Mouse (Mus musculus) left cerebral cortex, postnatal 25 days (tissue): ENCODE results near the gene Als2. TPM values are rescaled to one million over a fixed set of nuclear protein-coding genes. Genes with fewer than 3 reads are reported as not detected.

ENCODE experiments used
- DNase-seq, 2 experiments: peaks; one replicate each; pipeline ENCODE4 v3.0.0; 2022; ENCODE audit warnings: low spot score in 2 of 2, mixed read lengths in 1 of 2
- intact Hi-C: fragments of 180-260 bp; cut with DNase I; formaldehyde crosslinking; loops from one replicate; pipeline ENCODE4 v1.15.1; 2025
- total RNA-seq, 2 experiments: library from RNA; stranded (reverse); gene quantifications; 2 replicates each; pipeline ENCODE4 v1.2.3; 2021

Gene Als2
- total RNA-seq, 2 experiments from 2014 or later = 37.7 to 38.4 TPM

DNA sequence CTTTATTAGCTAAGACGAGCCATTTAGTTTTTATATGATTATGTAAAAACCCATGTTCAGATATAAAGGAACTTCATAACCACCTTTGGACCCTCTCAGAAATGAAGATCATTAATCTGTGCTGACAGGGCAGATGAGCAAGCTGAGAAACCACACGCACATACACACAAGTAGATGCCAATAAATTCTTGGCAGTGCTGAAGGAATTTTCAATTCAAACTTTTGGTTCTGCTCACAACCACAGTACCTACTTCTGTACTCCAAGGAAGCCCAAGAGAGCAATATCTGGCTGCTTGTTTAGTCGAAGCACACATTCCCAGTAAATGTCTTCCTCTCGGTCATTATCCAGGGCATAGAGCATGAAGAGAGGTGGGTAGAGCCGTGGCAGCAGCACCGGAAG, 67.4 kb downstream of the Als2 start:
- intact Hi-C loops = no loop called here
- no peak for DNase-seq

DNA sequence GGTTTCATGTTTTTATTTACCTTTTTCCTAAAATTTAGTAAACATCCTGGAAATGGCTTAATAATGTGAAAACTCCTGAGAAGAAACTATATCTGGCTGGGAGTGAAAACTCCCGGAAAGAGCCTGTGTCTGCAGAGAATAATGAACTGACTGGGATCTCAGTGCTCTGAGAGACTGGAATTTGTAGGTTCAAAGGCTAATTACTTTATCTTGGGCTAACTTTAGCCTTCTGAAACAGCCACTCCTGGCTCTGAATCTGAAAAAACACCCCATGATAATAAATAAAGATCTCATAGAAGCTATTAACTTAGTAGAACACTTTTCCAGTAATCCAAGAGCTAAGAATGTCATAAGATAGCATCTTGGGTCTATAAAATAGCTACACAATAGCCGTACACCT, 68.5 kb downstream of the Als2 start:
- intact Hi-C loops = no loop called here
- DNase-seq = no peak

DNA sequence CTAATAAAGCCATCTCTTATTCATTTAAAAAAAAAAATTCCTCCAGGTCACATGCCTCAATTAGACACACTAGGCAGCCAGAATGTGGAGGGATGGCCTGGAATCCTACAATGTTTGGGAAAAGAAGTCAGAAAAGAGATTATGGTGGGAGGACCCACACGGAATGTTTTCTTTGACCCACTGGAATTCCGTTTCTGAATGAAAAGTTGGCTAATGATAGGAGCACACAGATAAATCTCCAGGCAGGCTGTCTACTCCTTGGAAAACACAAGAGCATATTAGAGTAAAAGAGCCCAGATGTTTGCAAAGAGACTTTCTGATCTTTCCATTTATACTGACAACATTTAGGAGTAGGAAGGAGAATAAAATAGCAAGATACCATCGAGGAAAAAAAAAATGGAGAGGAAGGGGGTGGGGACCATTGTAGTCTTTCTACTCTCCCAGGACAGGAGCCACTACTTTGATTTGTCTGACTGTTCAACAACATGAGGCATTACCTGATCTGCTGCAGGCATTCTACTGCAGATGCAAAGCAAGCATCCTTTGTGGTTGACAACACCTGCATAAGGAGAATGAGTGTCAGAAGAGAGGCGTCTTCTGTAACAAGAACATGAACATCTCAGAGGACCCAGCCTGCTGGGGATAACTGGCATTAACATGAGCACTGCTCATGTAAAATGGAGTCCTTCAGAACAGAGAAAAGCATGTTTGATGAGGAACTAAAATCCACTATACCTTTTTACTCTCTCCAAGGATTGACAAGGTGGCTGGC, 69.2 kb downstream of the Als2 start:
- intact Hi-C loops = no loop called here
- no peak for DNase-seq

DNA sequence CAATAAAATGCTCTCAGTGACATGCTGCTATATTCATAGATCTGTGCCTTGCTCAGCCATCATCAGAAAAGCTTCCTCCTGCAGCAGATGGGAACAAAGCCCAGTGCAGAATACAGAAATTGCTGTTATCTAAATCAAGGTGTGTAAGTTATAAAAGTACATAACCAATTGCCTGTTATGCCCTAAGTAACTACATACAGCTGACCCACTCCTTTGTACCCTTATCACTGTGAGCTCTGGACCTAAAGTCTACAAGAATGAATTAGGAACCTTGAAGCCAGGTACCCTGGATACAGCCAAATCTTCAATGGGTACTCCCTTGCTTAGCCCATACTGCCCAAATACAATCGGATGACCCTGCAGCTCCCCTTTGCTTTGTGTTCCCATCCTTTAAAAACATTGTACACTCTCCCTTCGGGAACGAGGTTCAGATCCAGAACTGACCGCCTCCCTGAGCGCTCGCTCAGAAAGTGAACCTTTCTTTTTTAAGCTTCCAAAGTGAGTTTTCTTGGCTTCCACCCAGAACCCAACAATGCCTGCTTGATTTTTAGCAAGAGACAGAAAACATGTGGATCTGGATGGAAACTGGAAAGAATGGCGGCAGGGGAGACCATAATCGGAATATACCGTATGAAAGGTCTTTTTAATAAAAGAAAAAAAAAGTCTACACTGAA, 70.7 kb downstream of the Als2 start:
- no peak for DNase-seq
- intact Hi-C loops = no loop called here

DNA sequence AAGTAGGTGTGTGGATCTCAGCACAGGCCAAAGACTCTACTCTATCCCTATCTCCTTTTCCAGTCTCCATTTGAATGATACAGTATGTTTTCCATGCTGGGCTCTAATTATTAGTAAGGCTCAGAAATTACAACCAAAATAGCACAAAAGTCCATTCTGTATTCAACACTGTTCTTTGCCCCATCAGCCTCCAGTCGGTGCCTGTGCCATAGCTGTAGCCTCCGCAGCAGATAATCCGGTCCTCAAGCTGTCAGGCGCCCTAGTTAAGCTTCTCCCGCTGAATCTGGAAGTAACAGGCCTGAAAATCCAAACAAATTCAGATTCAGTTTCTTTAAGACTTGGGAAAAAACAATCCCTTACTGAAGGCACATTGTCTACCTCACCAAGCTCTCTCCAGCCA, 73.1 kb downstream of the Als2 start:
- DNase-seq = peak in 1 of 2 experiments; percentile 33
- intact Hi-C loops = no loop called here

DNA sequence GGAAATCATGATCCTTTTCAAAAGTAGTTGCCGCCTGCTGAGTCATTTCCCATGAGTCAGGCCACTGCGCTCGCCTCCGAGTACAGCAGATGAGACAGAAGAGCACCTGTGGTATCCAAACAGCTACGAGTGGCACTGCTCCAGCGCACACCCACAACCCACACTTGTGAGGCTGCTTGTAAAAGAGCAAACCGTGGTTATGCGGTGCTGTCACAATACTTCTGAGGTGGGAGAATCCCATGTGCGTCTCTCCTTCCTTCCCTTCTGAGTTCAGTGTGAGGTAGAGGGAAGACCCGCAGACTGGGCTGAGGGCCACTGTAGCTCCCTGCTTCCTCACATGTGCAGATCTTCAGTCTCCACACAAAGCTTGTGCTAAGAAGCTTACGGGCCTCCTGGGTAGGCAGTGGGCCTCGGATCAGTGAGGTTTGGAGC, 74.0 kb downstream of the Als2 start, which contains the start of gene Mpp4:
Mpp4 (minus strand) TSS at position 360 of the 432 bp plus-strand sequence.
- DNase-seq = peak; percentile 82 to 91
- intact Hi-C loops = no loop called here

DNA sequence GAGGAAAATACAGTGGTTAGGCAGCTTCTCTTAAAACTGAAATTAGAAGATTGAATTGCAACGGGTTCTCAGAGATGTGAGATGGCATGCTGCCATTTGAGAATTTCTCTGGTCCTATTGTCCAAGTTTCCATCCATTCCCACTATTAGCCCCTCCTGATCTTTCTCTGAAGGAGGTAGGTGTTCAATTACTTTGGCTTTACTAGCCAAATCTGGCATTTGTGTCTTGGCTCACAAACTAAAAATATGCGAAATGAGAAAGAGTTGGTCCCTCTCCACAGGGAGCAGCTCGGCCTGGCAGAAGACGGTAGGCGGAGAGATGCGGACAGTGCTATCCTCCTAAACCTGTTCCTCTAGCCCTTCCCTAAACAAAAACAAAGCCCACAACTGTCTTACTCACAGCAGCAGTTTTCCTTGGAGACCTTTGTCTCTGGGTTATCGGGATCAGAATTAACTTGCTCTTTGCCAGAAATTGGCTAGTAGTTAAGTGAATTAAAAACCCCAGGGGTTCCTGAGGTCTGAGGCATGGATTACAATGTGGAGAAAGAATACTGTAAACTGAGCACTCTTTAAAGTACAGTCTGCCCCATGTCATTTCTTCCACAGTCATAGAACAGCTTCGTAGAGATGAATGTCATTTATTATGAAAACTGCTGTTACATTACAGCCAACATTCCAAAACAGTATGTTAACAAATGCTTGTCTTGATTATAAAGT, 74.6 kb downstream of the Als2 start:
- no peak for DNase-seq
- intact Hi-C loops = no loop called here

DNA sequence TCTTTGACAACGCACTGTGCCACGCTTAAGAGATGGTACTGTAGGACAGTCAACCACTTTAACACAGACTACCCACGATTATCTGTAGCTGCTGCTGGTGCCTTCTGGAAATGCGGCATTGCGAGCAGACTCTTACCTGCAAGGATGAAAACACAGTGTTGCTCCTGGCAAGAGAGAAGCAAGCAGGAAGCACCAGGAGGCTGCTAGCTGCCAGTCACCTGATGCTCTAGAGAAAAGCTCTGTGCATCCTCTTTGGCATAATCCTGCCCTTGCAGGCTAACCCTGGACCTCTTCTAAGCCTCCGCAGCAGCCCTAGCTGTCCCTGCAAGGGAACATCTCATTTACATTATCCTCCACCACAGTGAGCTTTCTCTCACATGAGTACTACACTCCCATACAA, 75.6 kb downstream of the Als2 start:
- intact Hi-C loops = no loop called here

DNA sequence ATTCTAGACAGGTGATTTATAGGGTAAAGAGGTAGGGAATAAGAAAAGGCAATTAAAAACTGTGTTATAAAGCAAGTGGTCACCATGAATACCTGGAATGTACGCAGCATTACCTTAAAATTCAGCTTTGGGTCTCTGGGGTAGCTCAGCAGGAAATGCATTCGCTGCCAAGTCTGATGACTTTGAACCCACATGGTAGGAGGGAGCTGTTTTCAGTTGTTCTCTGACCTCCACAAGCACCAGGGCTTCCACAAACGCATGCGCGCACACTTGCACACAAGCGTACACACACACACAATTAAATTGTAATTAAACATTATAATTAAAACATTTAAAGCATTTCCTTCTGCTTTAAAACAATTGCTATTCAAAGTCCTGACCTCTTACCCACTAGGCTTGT, 76.2 kb downstream of the Als2 start:
- no peak for DNase-seq
- intact Hi-C loops = no loop called here

More for the DNA sequence above, 75.6 kb downstream of the Als2 start:
- DNase-seq = no peak

DNA sequence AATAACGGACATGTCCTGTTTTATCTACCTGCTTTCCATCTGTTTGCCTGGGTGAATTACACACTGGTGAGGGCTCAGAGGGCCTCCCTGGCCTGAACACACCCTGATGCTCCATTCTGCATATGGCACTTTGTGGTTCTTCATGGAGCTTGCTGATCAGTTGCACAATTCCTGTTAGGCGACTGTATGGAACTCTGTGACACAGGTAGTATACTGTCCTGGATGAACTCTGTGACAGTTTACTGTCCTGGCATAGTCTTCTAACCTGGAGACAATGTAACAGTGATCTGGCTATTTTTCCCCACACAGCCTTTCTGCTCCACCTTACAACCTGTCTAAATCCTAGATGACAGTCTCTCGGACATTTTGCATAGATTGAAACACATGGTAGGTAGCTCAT, 77.9 kb downstream of the Als2 start:
- no peak for DNase-seq
- intact Hi-C loops = no loop called here

DNA sequence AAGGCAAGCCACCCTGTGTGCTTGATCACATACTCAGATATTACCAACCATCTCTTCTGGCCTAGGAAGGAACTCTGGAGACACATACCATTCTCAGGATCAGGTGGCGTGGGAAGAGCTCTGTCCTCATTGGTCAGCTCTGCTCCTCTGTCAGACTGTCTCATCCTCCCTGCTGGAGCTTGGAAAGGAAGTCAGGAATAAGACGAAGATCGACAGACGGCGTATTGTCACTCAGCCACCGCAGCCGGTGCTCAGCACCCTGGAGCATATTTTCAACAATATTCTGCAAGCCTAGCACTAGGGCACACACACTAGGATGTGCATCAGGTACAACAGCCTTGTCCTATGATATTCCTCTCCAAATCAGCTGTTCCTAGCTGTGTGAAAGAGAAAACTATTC, 78.5 kb downstream of the Als2 start:
- intact Hi-C loops = no loop called here
- no peak for DNase-seq

DNA sequence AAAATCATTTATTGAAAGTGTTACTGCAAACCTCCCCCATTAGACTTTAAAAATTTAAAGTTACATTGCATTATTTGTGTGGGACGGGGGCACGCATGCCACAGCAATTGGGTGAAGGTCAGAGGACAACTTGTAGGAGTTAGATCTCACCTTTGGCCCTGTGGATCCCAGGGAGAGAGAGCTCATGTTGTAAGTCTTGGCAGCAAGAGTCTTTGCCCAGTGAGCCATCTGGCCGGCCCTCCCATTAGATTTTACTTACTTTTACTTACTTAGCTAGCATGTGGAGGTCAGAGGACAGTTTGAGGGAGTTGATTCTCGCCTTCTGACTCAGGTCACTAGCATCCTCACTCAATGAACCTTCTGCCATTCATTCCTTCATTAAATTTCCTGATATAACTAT, 79.2 kb downstream of the Als2 start:
- intact Hi-C loops = no loop called here
- DNase-seq = no peak

DNA sequence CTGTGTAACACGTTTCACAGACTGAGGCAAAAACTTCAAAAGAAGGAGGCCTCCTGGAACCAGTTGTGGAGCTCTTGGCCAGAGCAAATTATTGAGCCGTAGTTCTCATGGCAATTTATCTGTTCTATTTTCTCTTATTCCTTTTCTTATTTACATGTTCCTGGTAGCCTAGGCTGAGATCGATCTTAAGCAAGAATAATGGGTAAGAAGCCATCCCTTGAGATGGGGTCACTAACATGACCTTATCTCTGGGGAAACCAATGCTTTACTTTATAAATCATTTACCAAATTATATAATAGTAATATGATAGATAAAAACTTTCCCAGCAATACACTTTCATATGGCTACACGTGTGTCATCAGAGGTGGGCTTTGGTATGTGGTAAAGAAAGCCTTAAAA, 84.7 kb downstream of the Als2 start:
- intact Hi-C loops = no loop called here
- no peak for DNase-seq

DNA sequence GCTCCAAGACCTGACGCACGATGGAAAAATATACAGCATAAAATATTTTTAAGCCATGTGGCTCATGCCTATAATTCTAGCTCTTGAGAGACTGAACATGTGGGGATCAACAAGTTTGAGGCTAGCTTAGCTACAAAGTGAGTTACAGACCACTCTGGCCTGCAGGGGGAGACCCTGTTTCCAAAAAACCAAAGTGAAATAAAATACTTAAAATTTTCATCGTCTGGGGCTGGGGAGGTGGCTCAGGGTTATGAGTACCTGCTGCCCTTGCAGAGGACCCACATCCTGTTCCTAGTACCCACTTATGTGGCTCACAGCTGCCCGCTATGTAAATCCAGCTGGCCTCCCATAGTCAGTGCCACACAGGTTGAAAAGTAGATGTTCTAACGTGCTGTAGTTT, 86.5 kb downstream of the Als2 start:
- DNase-seq = no peak
- intact Hi-C loops = no loop called here

DNA sequence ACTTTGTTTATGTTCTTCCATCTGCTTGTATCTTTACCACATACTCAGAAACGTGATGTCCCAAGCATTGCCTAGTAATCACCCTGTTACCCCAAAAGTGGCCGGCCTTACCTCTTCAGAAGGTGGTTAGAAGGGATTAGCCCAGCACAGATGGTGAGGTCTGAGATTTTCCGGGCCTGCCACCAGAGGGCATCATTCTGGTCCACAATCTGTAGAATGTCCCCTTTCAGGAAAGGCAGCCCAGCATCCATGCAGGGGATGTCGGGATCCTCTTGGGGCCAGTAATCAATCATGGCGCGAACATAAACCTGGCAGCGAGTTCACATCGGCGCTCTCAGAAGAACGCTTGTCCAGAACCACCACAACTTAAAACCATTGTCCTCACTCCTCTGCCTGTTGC, 92.5 kb downstream of the Als2 start:
- intact Hi-C loops = loop anchor here (2.0 to 10.0 kb wide), 3 partner anchors 80 to 140 kb away; partner anchors contain the start of gene Als2
- no peak for DNase-seq

DNA sequence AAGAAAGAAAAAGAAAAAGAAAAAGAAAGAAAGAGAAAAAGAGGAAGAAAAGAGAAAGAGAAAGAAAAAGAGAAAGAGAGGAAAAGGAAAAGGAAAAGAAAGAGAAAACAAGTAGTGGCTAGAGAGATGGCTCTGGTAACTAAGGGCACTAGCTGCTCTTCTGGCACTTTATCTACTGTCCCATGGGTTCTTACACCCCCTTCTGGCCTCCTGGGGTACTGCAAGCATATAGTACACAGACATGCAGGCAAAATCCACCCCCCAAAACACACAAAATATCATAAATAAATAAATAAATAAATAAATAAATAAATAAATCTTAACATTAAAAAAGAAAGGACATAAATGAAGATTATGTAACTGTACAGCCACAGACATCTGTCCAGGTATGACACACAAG, 94.2 kb downstream of the Als2 start:
- no peak for DNase-seq
- intact Hi-C loops = loop anchor here (2.0 to 10.0 kb wide), 3 partner anchors 78 to 372 kb away; no protein-coding TSS in a partner anchor

DNA sequence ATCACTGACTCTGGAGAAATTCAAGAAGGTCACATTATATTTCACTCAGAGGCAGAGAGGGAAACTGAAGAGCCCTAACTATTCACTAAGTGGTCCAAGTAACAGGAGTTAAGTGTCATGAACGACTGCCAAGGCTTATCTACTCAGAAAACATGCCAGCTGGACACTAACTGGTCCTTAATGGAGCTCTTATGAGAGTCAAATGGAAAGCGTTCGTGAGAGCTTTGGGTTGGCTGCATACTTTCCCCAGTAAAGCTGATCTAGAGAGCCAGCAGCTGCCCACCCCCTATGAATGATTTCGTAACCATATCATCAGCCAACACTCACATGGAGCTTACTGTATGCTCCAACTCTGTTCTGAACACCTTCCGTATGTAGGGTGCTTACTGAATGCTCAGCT, 102.6 kb downstream of the Als2 start:
- intact Hi-C loops = no loop called here
- DNase-seq = no peak

DNA sequence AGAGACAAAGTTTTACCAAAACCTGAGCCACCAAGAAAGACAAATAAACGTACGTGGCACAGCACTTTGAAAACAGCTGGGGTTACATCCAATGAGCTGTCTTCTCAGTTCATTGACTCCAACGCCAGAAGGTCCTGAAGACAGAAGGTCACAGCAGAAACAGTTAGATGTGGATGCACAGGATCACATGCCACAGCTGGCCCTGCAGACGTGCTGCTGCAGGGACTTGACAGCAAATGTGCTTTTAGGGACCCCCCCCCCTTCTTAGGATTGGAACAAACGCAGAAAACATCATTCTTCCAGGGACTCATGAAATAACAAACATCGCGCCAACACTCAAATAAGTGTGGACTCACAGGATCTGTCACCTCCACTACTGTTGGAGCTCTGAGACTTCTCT, 108.2 kb downstream of the Als2 start:
- no peak for DNase-seq
- intact Hi-C loops = no loop called here

DNA sequence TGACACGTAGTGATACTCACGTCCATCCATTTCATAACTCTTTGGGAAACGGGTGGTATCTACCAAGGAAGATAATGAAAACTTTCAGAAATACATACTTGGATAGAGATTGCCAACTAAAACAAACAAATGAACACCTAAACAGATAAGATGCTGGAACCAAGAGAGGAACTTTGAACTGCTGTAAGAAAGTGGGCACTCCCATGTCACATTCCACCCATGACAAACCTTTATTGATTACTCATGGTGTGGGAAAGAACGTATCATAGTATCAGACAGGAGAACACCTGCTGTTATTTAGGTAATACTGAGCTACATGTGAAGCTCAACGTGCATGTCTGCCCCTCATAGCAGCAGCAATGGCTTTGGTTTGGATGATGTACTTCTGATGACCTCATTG, 111.5 kb downstream of the Als2 start:
- intact Hi-C loops = no loop called here
- no peak for DNase-seq

DNA sequence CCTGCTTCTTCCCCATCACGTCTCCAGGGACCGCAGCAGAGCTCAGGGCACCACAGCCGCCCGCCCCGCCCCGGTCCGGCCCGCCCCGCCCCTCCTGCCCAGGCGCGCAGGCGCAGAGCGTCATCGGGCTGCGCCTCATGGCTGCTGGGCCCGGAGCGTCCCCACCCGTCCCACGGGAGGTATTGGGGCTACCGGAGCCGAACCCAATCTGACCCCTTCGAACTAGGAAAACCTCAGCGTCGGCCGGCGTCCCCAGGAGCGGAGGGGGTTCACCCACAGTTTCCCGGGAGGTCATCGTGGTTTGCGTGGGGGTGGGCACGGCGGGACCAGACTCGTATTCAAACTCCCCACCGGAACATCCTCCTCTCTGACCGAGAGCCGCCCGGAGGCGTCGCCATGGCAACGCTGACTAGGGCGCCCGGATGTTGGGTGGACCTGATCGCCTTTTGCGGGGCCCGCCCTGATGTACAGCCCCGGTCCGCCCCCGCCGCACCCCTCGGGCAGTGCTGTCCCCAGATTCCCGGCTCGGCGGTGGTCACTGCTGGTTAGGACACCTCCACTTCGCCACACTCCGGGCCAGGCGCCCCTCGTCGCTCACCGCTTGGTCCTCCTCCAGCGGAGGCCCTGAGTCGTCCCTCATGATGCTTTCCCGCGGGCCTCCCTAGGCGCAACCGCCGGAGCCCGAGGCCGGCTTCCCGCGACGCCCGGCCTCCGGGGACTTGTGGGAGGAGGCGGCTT, 117.1 kb downstream of the Als2 start, which contains the start of gene Tmem237:
Tmem237 (minus strand) TSS at position 689 of the 738 bp plus-strand sequence.
- intact Hi-C loops = loop anchor here (1.0 to 2.0 kb wide), 2 partner anchors 117 to 146 kb away; partner anchors contain the start of gene Als2
- peak; percentile 94 to 97 for DNase-seq
